Mouse (Mus musculus): ENCODE results near the gene Dmrta2.

Dmrta2 gene

GRCm38 (mm10) chr4:109979461-109980320 is 1.8 kb downstream of the Dmrta2 start:
- no peak for DNase-seq (ENCODE audit: low spot score)

DNA sequence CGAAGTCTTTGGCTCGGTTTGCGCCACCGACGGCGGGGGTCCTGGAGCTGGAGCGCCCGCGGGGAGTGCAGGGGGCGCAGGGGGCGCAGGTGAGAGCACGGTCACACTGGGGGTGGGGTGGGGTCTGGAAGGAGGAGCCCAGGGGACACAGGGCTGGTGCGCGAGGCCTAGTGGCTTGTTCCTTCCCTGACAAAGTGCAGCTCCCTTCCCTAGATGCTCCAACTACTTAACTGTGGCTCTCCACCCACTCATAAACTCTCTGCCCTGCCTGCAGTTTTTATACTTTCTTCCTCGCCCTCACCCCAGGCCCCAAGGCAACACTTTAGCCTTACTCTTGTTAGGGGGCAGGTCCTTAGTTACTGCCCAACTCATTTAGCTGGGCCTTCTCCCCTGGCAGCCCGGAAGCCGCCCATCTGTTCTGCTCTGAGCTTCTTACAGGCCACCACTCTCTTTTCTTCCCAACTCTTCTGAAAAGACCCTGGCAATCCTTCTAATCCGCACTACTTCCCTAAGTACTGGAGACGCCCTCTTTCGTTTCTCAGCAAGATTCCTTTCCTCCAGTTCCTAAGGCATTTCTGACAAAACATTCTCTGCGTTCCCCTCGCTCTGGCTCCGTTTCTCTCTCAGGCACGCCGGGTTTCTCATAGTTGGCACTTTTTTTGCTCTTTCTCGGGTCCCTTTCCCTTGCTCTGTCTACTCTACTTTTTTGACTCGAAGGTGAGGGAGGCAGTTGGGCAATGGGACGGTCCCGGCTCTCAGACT is 2.6 kb downstream of the Dmrta2 start:
- DNase-seq (ENCODE audit: low spot score) = no peak

GRCm38 (mm10) chr4:109981083-109981870 is 3.4 kb downstream of the Dmrta2 start:
- no peak for DNase-seq (ENCODE audit: low spot score)

DNA sequence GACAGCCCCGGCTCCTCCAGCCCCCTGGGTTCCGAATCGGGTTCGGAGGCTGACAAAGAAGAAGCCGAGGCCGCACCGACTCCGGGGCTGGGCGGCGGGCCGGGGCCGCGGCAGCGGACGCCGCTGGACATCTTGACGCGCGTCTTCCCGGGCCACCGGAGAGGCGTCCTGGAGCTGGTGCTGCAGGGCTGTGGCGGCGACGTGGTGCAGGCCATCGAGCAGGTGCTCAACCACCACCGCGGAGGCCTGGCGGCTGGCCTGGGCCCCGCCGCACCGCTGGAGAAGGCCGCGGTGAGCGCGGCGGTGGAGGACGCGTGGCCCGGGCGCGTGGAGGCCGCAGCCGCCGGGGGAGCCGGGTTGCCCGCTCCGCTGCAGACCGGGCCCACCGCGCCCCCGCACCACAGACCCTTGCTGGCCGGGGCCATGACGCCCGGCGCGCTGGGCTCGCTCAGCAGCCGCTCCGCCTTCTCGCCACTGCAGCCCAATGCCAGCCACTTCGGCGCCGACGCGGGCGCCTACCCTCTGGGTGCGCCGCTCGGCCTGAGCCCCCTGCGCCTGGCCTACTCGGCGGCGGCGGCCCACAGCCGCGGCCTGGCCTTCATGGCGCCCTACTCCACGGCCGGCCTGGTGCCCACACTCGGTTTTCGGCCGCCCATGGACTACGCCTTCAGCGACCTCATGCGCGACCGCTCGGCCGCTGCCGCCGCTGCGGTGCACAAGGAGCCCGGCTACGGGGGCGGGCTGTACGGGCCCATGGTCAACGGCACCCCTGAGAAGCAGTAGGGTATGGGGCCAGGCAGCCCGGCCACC is 4.2 kb downstream of the Dmrta2 start:
- no peak for DNase-seq (ENCODE audit: low spot score)

DNA sequence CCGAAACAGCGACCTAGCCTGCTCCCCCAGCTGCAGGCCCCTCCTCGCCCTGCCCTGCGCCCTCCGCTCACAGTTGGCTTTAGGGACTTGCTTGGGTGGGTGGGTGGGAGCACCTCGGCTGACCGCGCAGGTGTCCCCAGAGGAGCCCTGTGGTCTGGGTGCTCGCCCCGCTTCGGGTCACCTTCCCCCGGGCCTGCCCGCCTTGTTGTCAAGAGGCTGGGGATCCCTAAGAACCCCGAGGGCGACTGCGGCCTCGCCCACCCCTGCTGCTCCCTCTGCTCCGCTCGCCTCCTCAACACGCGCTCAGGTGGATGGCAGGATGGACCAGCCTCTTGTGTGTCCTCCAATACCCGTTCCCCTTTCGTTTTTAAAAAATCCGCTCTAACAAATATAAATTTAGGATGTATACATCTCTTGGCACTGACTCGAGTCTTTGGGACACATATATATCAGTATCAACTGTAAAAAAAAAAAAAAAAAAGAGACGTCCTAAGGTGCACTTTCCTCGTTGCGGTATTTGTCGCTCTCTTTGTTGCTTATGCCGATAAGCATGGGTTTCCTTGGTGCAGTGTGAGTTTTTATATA is 4.9 kb downstream of the Dmrta2 start:
- DNase-seq (ENCODE audit: low spot score) = no peak

- no peak for DNase-seq (ENCODE audit: low spot score)
These were observed 5.6 kb downstream of the Dmrta2 start for GRCm38 (mm10) chr4:109983281-109984001.

- DNase-seq (ENCODE audit: low spot score) = no peak
These were observed 6.2 kb downstream of the Dmrta2 start for GRCm38 (mm10) chr4:109984011-109984411.

DNA sequence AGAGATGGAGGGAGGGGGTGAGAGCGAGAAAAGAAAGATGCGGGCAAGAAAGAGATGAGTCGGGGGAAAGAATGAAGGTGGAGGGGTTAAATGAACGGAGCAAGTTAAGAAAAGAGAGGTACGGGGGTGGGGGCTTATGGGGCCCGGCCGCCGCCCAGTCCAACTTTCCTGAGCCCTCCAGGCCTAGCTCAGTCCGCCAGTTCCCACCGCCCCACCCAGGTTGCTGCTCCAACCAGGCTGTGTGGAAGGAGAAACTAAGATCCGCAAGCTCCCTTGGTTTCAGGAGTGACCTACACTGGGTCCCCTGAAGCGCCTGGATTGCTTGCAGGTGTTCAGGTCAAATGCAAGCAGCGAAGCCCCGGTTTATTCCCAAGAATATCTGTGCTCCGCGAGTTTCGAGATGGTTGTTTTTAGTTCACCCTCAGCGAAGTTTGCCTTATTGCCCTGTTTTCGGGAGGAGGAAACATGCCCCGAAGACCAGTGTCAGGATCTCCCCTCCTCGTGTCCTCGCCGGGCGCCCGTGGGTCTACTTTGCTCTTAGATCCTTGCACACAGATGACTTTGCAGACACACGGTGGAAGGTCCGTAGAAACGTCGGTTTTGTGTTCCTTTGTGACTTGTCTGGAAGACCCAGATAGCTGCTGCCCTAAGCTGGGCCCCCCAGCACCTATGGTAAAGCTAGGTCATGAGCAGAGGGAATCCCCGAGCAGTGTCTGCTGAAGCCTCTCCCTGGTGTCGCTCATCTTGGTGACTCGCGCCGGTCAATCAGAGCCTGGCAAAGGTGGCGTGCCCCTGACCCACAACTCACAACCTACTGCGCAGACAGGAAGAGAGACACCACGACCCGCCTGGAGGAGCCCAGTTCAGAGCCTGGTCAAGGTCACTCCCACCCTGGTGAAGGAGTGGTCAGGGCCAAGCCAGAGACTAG is 6.9 kb downstream of the Dmrta2 start:
- no peak for DNase-seq (ENCODE audit: low spot score)

GRCm38 (mm10) chr4:109985424-109986172 is 7.7 kb downstream of the Dmrta2 start:
- no peak for DNase-seq (ENCODE audit: low spot score)

DNA sequence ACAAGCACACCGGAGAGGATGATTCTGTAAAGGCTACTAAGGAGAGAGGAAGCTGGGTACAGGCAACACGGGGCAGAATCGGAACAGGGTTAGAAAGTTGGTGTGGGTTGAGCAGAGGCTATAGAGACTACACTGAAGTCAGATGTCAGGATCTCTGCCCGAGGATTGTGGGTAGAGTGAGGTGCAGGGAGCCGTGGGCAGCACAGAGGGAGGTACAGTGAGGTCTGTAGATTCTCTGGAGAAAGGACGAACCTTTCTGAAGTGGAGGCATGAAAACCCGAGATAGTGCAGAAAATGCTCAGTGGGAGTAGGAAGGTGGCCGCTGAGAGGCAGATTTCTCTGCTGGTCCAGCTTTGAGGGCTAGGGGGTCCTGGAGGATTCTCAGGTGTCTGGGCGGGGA is 8.4 kb downstream of the Dmrta2 start:
- DNase-seq (ENCODE audit: low spot score) = no peak

- no peak for DNase-seq (ENCODE audit: low spot score)
These were observed 9.0 kb downstream of the Dmrta2 start for GRCm38 (mm10) chr4:109986748-109987355.

DNA sequence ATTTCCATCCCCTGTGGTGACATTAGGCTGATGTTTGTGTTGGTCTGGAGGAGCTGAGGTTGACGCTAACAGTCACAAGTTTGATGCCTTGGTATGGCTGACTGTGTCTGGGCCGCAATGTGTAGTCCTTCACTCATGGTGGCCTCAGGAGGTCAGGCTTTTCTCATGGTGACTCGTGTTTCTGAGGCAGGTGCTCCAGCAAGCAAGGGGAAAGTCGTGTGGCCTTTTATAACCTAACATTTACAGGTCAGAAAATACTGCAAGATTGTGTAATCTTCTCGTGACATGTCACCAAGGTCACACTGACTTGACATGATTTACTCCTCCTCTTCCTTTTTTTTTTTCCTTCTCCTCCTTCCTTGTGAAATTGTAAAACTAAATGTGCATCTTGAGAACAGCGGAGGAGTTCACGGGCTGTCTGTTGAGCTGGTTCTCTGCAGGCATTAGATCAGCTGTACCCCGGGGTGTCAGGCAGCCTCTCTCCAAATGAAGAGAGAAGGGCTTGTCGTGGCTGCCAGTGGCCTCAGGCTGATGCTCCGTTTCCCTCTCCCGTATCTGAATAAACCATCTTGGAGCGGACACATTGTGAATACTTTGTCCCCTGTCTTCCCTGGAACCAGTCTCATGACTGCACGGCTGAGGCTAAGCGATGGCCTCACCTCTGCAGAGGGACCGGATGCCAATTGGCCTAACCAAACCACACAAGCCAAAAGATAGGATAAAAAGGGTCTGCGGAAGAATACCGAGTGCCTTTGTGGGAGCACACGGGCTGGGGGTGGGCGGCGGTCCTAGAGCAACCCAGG is 9.9 kb downstream of the Dmrta2 start:
- no peak for DNase-seq (ENCODE audit: low spot score)

- no peak for DNase-seq (ENCODE audit: low spot score)
These were observed 10.6 kb downstream of the Dmrta2 start for GRCm38 (mm10) chr4:109988411-109988810.

DNA sequence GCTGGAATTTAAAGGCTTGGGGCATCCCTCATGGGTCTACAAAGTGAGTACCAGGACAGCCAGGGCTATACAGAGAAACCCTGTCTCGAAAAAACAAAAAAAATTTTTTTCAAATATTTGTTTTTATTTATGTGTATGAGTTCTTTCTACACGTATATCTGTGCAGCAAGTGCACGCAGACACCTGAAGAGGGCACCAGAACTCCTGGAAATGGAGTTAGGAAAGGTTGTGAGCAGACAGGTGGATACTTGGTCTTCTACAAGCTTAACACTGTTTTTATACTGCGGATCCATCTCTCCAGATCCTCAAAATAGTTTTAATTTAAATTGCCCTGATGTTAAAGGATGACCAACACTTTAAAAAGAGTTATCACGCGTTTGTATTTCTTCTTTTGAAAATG is 11.4 kb downstream of the Dmrta2 start:
- DNase-seq (ENCODE audit: low spot score) = no peak

DNA sequence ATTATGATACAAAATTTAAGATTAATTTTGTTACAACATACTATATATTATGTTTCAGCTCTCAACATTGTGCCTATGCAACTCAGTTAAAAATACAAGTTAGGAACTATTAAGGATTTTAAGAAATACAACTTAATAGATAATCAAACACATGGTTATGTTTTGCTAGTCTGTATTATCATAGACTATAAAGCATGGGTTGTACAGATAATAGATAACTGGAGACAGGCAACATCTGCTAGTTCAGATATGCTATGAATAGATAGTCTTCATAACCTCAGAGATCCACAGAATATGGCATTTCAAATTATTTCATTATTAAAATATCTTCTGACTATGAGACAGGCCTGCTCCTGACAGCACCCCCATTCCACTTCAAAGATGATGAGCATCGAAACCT is 28.2 kb downstream of the Dmrta2 start:
- DNase-seq (ENCODE audit: low spot score) = no peak

GRCm38 (mm10) chr4:110019145-110019544 is 41.3 kb downstream of the Dmrta2 start:
- no peak for DNase-seq (ENCODE audit: low spot score)

DNA sequence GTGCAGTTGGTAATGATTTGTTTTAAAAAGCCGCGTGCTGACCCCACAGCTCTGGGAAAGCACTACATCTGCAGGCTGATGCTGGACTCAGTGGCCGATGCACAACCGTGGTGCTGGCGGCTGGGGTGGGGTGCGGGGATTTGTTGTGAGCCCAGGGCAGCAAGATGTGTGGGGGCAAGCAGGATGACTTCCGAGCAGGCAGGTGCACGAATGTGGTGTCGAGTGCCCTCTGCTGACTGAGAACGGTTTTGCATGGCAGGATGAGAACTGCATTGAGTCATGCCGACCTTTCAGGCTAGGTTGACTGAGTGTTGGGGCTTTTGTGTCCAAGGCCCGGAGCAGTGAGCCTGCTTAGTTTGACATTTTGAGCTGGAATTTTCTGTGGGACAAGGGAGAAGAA is 42.4 kb downstream of the Dmrta2 start:
- peak; percentile 40 for DNase-seq (ENCODE audit: low spot score)
